Mouse (Mus musculus): ENCODE measurements at regions not wholly inside any gene's neighbourhood (a gene's known extent, or its start where the extent isn't known, plus 50 kb on each side); places are given as distances from the start of the nearest gene placed in this dataset.

DNA sequence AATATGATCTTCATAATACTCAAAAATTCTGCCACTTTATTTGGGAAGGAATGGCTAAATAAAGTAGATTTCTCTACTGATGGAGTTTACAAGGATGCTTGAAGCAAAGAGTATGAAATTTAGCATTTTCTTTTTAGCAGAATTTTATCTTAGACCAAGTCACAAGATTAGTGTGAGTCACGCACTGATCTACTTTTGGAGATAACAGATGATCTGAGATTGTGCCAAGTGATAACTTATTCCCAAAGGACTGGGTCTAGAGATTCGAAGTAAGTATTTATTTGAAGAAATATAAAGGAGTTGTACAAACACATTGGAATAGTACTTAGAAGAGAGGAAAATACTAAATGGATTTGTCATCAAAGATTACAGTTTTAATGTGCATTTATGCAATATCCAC, 67.8 kb upstream of the Tom1l1 start:
- Histone ChIP-seq H3K4me3 (ENCODE audit: low read depth, low read length) (no peak overlapping the region), H3K36me3 (ENCODE audit: control insufficient read depth, insufficient read depth, low read length) (no peaks in the 10 kb centered on the region), H3K27me3 (ENCODE audit: control insufficient read depth, insufficient read depth, low read length) (no peaks in the 10 kb centered on the region), H3K27ac (ENCODE audit: low read depth, low read length) (no peak overlapping the region), H3K4me2 (no peak overlapping the region), H3K4me1 (ENCODE audit: control insufficient read depth, insufficient read depth, low read length) (no peaks in the 10 kb centered on the region), H3K9ac (ENCODE audit: low read length) (no peak overlapping the region), H3K9me3 (ENCODE audit: control insufficient read depth, low read length) (no peaks in the 10 kb centered on the region)
- DNase-seq (ENCODE audit: low spot score, missing footprints): no peak
- 89% methylated on average over 2 of the region's 2 CpGs for WGBS
- ATAC-seq (ENCODE audit: low FRiP score): no peak

DNA sequence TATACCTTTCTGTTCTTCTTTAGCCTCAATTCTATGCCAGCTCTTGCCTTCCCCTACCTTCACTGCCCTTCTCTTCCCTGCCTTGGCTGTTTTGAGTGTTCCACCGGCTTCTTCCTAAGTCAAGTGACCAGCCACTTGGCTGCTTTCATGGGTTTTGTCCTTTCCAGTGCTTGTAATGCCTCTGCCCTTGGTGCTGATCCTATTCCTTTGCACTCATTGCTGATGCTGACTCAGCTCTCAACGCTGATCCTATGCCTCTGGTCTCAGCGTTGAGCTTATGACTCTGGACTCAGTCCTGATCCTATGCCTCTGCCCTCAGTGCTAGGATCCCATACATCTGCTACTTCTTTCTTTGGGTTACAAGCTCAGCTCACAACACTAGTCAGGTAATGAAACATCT, 60.3 kb upstream of the Tom1l1 start:
- H3K9me3 ChIP-seq (ENCODE audit: control insufficient read depth, low read length): no peaks in the 10 kb centered on the region
- no peaks in the 10 kb centered on the region for H3K27me3 ChIP-seq (ENCODE audit: control insufficient read depth, insufficient read depth, low read length)
- DNase-seq (ENCODE audit: low spot score, missing footprints) (no peak), ATAC-seq (ENCODE audit: low FRiP score) (no peak)
- no peaks in the 10 kb centered on the region for H3K4me1 ChIP-seq (ENCODE audit: control insufficient read depth, insufficient read depth, low read length)
- H3K4me2 ChIP-seq: no peak overlapping the region
- no peak overlapping the region for H3K9ac ChIP-seq (ENCODE audit: low read length)
- H3K36me3 ChIP-seq (ENCODE audit: control insufficient read depth, insufficient read depth, low read length): no peaks in the 10 kb centered on the region
- no peak overlapping the region for H3K4me3 ChIP-seq (ENCODE audit: low read depth, low read length)
- 68% methylated on average over 3 of the region's 3 CpGs for whole genome bisulfite sequencing
- H3K27ac ChIP-seq (ENCODE audit: low read depth, low read length): no peak overlapping the region

- H3K4me2 ChIP-seq: no peak overlapping the region
- H3K9ac ChIP-seq (ENCODE audit: low read length): no peak overlapping the region
- no peaks in the 10 kb centered on the region for H3K4me1 ChIP-seq (ENCODE audit: control insufficient read depth, insufficient read depth, low read length)
- H3K4me3 ChIP-seq (ENCODE audit: low read depth, low read length): no peak overlapping the region
- DNase-seq (ENCODE audit: low spot score, missing footprints) (no peak), ATAC-seq (ENCODE audit: low FRiP score) (no peak)
- H3K36me3 ChIP-seq (ENCODE audit: control insufficient read depth, insufficient read depth, low read length): no peaks in the 10 kb centered on the region
- no peaks in the 10 kb centered on the region for H3K9me3 ChIP-seq (ENCODE audit: control insufficient read depth, low read length)
- H3K27ac ChIP-seq (ENCODE audit: low read depth, low read length): no peak overlapping the region
- no peaks in the 10 kb centered on the region for H3K27me3 ChIP-seq (ENCODE audit: control insufficient read depth, insufficient read depth, low read length)
- 72% methylated on average over 10 of the region's 10 CpGs for WGBS
Measured at GRCm38 (mm10) chr11:90741952-90742617, 53.9 kb upstream of the Tom1l1 start.

GRCm38 (mm10) chr11:90739501-90739900, 51.3 kb upstream of the Tom1l1 start:
- Histone ChIP-seq H3K9ac (ENCODE audit: low read length) (no peak overlapping the region), H3K27me3 (ENCODE audit: control insufficient read depth, insufficient read depth, low read length) (no peaks in the 10 kb centered on the region), H3K27ac (ENCODE audit: low read depth, low read length) (no peak overlapping the region), H3K4me3 (ENCODE audit: low read depth, low read length) (no peak overlapping the region), H3K9me3 (ENCODE audit: control insufficient read depth, low read length) (no peaks in the 10 kb centered on the region), H3K36me3 (ENCODE audit: control insufficient read depth, insufficient read depth, low read length) (no peaks in the 10 kb centered on the region), H3K4me2 (no peak overlapping the region), H3K4me1 (ENCODE audit: control insufficient read depth, insufficient read depth, low read length) (no peaks in the 10 kb centered on the region)
- WGBS: 78% methylated on average over 3 of the region's 3 CpGs
- ATAC-seq (ENCODE audit: low FRiP score): no peak
- DNase-seq (ENCODE audit: low spot score, missing footprints): no peak

- Histone ChIP-seq H3K4me3 (ENCODE audit: low read depth, low read length) (no peak overlapping the region), H3K27me3 (ENCODE audit: control insufficient read depth, insufficient read depth, low read length) (no peaks in the 10 kb centered on the region), H3K9ac (ENCODE audit: low read length) (no peak overlapping the region), H3K27ac (ENCODE audit: low read depth, low read length) (no peak overlapping the region), H3K4me1 (ENCODE audit: control insufficient read depth, insufficient read depth, low read length) (no peaks in the 10 kb centered on the region), H3K36me3 (ENCODE audit: control insufficient read depth, insufficient read depth, low read length) (no peaks in the 10 kb centered on the region), H3K4me2 (no peak overlapping the region), H3K9me3 (ENCODE audit: control insufficient read depth, low read length) (no peaks in the 10 kb centered on the region)
- WGBS: 76% methylated on average over 2 of the region's 2 CpGs
- ATAC-seq (ENCODE audit: low FRiP score) (no peak), DNase-seq (ENCODE audit: low spot score, missing footprints) (no peak)
Measured at GRCm38 (mm10) chr11:90738741-90739140, 50.6 kb upstream of the Tom1l1 start.

All from midbrain, embryonic 11.5 days (tissue).